Mouse (Mus musculus) bone marrow macrophage, adult 2 months (primary cell): ENCODE results near the gene Lrba.

Experiments used
- CTCF ChIP-seq: IDR thresholded peaks from 2 replicates; pipeline ENCODE4 v1.5.1; 2012; ENCODE audit warnings: low read depth, mild to moderate bottlenecking, low read length, moderate library complexity
- POLR2A ChIP-seq: IDR thresholded peaks from 2 replicates; pipeline ENCODE4 v1.6.1; 2012; ENCODE audit warnings: mild to moderate bottlenecking, low read depth, low read length, borderline replicate concordance

DNA sequence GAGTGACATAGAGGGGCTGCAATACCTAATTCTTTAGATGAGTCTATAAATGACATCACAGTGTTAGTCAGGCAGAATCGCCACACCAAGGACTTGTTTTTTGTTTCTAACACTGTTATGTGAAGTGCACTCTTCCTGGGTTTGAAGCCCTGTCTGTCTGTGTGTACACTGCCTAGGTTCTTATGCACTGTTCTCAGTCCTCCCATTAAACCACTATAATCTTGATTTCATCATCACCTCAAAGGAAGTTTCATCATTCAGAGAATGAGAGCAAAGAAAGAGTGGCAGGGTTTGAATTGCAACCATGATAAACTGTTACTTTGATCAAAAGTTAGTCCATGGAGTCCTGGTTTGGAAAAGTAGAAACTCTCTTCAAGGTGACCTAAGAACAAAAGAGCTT is 532.1 kb downstream of the Lrba start:
- TF ChIP-seq POLR2A, result no peak
- TF ChIP-seq CTCF, result no peak
